Mouse (Mus musculus): Measurements from ENCODE around the gene Spata2. TPM values are rescaled to one million over a fixed set of nuclear protein-coding genes. Genes with fewer than 3 reads are reported as not detected.

Gene Spata2
- polyA plus RNA-seq, 1 experiment from 2014 or later: 15.7 TPM

DNA sequence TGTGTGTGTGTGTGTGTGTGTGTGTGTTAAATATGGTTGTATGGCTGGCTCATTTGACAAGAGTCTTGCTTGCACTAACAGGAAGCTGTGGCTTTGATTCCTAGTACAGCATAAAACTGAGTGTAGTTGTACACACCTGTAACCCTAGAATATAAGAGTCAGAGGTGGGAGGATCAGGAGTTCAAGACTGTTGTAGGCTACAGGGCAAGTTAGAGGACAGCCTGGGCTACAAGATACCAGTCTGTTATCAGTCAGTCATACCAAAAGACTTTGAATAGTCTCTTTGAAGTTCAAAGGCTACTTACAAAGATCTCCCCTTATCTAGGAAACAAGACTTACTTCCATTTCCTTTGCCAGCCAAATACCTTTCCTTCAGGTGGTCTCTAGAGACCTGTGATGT is 41.2 kb upstream of the Spata2 start:
- H3K9ac ChIP-seq: no peak overlapping the region
- H3K4me2 ChIP-seq: no peak overlapping the region
- no peak overlapping the region for H3K4me3 ChIP-seq
- H3K27me3 ChIP-seq: peaks cover 10% of the 10 kb centered on the region; the same call in 1 of the 2 replicates
- H3K9me3 ChIP-seq: no peaks in the 10 kb centered on the region
- H3K4me1 ChIP-seq: peaks cover 14% of the 10 kb centered on the region
- H3K27ac ChIP-seq: no peak overlapping the region
- no peak for ATAC-seq (ENCODE audit: borderline replicate concordance, extremely low read depth, low FRiP score, low TSS enrichment)
- H3K36me3 ChIP-seq: no peaks in the 10 kb centered on the region

DNA sequence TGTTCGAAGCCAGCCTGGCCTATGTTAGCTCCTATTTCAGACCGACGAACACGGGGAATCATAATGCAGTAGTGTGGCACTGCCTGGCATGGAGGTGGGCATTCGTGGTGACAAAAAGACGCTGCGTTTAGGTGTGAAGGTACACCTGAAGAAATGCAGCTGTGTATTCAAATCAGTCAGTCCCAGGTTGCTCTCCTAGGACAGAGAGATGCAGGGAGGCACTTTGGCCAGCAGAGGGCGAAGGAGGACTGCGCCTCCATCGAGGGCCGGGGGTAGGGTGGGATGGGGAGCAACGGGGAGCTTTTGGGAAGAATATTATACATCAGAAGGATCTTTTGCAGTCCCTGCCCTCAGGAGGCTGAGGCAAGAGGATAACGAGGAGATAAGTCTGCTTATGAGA is 39.4 kb upstream of the Spata2 start:
- no peak for ATAC-seq (ENCODE audit: borderline replicate concordance, extremely low read depth, low FRiP score, low TSS enrichment)
- H3K36me3 ChIP-seq: no peaks in the 10 kb centered on the region
- H3K9me3 ChIP-seq: no peaks in the 10 kb centered on the region
- 0 out of 2 replicates have a peak, but pooled peaks cover 2% of the 10 kb centered on the region for H3K4me1 ChIP-seq
- H3K9ac ChIP-seq: no peak overlapping the region
- H3K4me3 ChIP-seq: no peak overlapping the region
- WGBS: 16% methylated on average over 13 of the region's 13 CpGs
- no peak overlapping the region for H3K4me2 ChIP-seq
- peaks cover 7% of the 10 kb centered on the region; the same call in 1 of the 2 replicates for H3K27me3 ChIP-seq
- H3K27ac ChIP-seq: no peak overlapping the region

DNA sequence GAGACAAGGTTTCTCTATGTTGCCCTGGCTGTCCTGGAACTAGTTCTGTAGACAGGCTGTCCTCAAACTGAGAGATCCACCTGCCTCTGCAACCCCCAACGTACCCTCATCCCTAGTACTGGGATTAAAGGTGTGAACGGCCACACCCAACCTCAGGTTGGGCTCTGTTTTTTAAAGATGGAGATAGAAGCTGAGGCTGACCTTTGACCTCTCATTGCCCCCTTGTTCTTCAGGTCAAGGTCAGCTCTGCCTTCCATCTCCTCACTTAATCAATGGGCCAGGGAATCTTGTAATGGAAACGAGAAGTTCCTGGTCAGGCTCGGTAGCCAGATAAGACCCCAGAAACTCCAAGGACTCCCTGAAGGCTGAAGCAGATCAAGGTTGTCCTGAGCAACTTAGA is 37.8 kb upstream of the Spata2 start:
- Histone ChIP-seq H3K27ac (no peak overlapping the region), H3K4me3 (no peak overlapping the region), H3K9me3 (no peaks in the 10 kb centered on the region), H3K4me1 (0 out of 2 replicates have a peak, but pooled peaks cover 2% of the 10 kb centered on the region), H3K9ac (no peak overlapping the region), H3K27me3 (no peaks in the 10 kb centered on the region), H3K36me3 (no peaks in the 10 kb centered on the region), H3K4me2 (no peak overlapping the region)
- ATAC-seq (ENCODE audit: borderline replicate concordance, extremely low read depth, low FRiP score, low TSS enrichment): no peak
- 70% methylated on average over 4 of the region's 4 CpGs for WGBS

DNA sequence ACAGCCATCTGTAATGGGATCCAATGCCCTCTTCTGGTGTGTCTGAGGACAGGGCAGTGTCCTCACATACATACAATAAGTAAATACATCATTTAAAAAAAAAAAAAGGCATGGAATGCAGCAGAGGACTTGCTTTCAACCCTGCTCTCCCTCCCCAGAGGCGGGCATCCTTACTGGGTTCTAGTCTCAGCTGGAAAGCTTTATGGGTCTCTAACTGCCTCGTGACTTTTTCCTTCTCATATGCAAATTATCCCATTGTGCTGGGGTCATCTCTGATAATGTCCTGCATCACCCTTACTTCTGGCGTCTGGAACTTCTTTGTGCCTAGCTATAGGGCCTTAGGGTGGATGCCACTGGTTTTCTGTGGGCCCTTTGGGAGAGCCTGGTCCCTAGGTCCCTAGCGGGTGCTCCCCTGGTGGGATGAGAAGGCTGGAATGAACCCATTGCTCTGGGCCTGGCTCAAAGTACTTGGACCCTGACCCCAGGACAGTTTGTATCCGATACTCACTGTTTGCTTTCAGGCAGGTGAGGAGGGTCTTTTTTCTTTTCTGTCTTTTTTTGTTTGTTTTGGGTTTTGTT is 37.3 kb upstream of the Spata2 start:
- ATAC-seq (ENCODE audit: borderline replicate concordance, extremely low read depth, low FRiP score, low TSS enrichment): no peak
- 58% methylated on average over 5 of the region's 5 CpGs for WGBS
- no peak overlapping the region for H3K4me3 ChIP-seq
- no peaks in the 10 kb centered on the region for H3K27me3 ChIP-seq
- H3K36me3 ChIP-seq: no peaks in the 10 kb centered on the region
- H3K9me3 ChIP-seq: no peaks in the 10 kb centered on the region
- H3K9ac ChIP-seq: no peak overlapping the region
- H3K4me1 ChIP-seq: 0 out of 2 replicates have a peak, but pooled peaks cover 2% of the 10 kb centered on the region
- H3K4me2 ChIP-seq: no peak overlapping the region
- no peak overlapping the region for H3K27ac ChIP-seq

DNA sequence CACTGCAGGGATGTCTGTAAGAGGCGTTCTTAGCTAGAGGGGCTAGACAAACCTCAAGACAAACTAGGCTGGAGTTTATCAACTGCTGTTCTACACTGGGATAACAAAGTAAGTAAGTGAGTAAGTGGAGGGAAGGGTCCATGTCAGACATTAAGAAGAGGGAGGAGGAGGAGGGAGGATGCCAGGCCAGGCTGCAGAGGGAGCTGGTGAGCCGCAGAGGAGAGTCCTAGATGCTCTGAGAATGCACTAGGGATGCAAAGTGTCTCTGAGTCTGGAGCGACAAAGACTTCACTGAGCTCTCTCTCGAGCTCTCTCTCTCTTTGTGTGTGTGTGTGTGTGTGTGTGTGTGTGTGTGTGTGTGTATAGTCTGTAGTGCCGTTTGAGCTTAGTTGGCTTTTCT is 35.6 kb upstream of the Spata2 start:
- no peaks in the 10 kb centered on the region for H3K36me3 ChIP-seq
- ATAC-seq (ENCODE audit: borderline replicate concordance, extremely low read depth, low FRiP score, low TSS enrichment): no peak
- no peaks in the 10 kb centered on the region for H3K9me3 ChIP-seq
- H3K9ac ChIP-seq: no peak overlapping the region
- no peak overlapping the region for H3K4me3 ChIP-seq
- H3K4me1 ChIP-seq: 0 out of 2 replicates have a peak, but pooled peaks cover 2% of the 10 kb centered on the region
- H3K27me3 ChIP-seq: no peaks in the 10 kb centered on the region
- 10% methylated on average over 5 of the region's 5 CpGs for WGBS
- no peak overlapping the region for H3K4me2 ChIP-seq
- no peak overlapping the region for H3K27ac ChIP-seq

DNA sequence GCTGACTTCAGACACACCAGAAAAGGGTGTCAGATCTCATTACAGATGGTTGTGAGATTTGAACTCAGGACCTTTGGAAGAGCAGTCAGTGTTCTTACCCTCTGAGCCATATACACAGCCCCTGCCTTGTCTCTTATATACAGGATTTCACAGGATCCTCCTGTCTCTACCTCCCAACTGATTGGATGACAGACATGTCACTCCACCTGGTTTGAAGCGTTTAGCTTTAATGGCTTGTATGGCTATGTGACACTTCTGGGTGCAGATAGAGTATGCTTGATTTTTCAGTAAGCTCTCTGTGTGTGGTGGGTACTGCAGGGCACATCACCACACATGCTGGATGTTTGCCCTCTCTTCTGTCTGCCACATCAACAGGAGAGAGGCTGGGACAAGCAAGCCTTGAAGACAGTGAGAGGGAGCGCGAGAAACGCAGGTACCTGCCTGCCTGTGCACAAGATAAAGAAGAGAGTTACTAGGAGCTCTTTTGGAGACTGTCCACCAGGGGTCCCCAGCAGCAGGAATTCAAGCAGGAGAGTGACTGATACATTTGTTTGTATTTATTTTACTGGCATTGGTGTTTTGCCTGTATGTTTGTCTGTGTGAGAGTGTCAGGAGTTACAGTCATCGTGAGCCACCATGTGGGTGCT is 27.0 kb upstream of the Spata2 start:
- H3K27me3 ChIP-seq: no peaks in the 10 kb centered on the region
- no peaks in the 10 kb centered on the region for H3K4me1 ChIP-seq
- 70% methylated on average over 5 of the region's 5 CpGs for WGBS
- no peak overlapping the region for H3K4me3 ChIP-seq
- ATAC-seq (ENCODE audit: borderline replicate concordance, extremely low read depth, low FRiP score, low TSS enrichment): no peak
- H3K9me3 ChIP-seq: no peaks in the 10 kb centered on the region
- no peak overlapping the region for H3K9ac ChIP-seq
- H3K27ac ChIP-seq: no peak overlapping the region
- H3K4me2 ChIP-seq: no peak overlapping the region
- H3K36me3 ChIP-seq: peaks cover 36% of the 10 kb centered on the region

DNA sequence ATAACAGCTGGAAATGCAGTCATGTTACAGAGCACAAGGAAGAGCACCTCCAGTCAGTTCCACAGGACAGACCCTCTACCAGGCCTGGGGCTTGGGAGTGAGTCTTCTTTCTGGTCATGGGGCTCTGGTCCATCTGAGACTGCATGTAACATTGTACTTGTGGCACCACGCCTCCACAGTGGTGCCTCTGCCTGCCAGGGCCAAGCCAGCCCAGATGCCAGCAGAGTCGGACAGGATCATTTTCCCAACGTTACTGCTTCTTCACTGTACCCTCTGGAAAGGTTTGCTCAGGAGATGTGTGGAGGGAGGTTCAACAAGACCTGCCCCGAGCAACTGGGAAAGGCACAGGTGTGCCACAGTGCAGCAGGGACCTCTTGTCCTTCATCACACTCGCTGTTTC is 23.0 kb upstream of the Spata2 start:
- WGBS: 86% methylated on average over 5 of the region's 5 CpGs
- H3K27ac ChIP-seq: no peak overlapping the region
- ATAC-seq (ENCODE audit: borderline replicate concordance, extremely low read depth, low FRiP score, low TSS enrichment): no peak

DNA sequence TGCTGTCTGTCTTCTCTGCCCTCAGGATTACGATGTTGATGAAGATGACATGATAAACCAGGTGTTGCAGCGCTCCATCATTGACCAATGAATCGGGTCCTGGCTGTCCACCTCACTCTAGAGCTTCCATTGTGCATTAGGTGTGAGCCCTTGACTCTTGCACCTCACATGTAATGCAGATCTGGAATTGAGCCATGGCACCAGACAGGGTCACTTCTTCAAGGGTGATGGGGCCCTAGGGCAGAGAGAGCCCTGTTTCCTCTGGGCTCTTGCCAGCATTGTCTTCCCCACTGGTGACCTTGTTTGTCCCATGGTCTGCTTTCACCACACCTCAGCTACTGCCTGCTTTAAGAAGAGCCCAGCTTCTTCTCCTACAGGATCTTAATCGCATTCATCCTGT is 22.0 kb upstream of the Spata2 start:
- H3K27me3 ChIP-seq: no peaks in the 10 kb centered on the region
- H3K4me3 ChIP-seq: no peak overlapping the region
- no peaks in the 10 kb centered on the region for H3K9me3 ChIP-seq
- no peak overlapping the region for H3K4me2 ChIP-seq
- H3K36me3 ChIP-seq: peaks cover 87% of the 10 kb centered on the region
- 94% methylated on average over 4 of the region's 4 CpGs for WGBS
- no peak for ATAC-seq (ENCODE audit: borderline replicate concordance, extremely low read depth, low FRiP score, low TSS enrichment)
- H3K9ac ChIP-seq: no peak overlapping the region
- H3K27ac ChIP-seq: no peak overlapping the region
- H3K4me1 ChIP-seq: no peaks in the 10 kb centered on the region

More for the DNA sequence above, 23.0 kb upstream of the Spata2 start:
- H3K36me3 ChIP-seq: peaks cover 76% of the 10 kb centered on the region
- H3K4me2 ChIP-seq: no peak overlapping the region
- H3K4me3 ChIP-seq: no peak overlapping the region
- no peaks in the 10 kb centered on the region for H3K4me1 ChIP-seq
- H3K9me3 ChIP-seq: no peaks in the 10 kb centered on the region
- no peak overlapping the region for H3K9ac ChIP-seq
- H3K27me3 ChIP-seq: no peaks in the 10 kb centered on the region

DNA sequence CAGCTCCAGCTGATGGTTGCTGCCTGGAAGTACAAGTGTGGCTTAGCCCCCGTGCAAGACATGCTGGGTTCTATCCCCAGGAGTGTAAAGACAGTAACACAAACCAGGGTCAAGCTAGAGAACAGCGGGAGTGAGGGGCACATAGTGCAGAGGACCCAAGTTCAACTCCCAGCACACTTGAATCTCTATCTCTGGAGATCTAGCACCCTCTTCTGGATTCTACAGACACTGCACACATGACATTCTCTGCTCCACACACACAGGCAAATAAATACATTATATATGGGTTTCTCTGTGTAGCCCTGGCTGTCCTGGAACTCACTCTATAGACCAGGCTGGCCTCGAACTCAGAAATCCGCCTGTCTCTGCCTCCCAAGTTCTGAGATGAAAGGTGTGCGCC is 20.3 kb upstream of the Spata2 start:
- peaks cover 98% of the 10 kb centered on the region for H3K36me3 ChIP-seq
- no peak overlapping the region for H3K4me3 ChIP-seq
- no peak overlapping the region for H3K27ac ChIP-seq
- no peak for ATAC-seq (ENCODE audit: borderline replicate concordance, extremely low read depth, low FRiP score, low TSS enrichment)
- H3K4me2 ChIP-seq: no peak overlapping the region
- H3K4me1 ChIP-seq: 0 out of 2 replicates have a peak, but pooled peaks cover 2% of the 10 kb centered on the region
- no peaks in the 10 kb centered on the region for H3K9me3 ChIP-seq
- WGBS: 89% methylated on average over 5 of the region's 5 CpGs
- H3K27me3 ChIP-seq: no peaks in the 10 kb centered on the region
- no peak overlapping the region for H3K9ac ChIP-seq

DNA sequence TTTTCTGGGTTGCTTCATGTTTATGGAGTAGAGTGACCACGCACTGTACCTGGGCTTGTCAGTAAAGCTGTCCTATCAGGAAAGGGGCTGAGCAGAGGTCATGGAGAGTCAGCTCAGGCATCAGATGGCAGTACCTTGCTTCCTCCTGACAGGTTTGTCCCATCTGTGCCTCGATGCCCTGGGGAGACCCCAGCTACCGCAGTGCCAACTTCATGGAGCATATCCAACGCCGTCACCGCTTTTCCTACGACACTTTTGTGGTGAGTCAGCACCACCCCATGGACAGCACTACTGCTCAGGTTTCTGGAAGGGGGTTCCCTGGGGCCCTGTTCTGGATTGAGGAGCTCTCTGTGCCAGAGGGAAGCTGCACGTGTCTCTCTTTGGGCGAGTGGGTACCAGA is 19.7 kb upstream of the Spata2 start:
- Histone ChIP-seq H3K27me3 (no peaks in the 10 kb centered on the region), H3K4me1 (peaks cover 6% of the 10 kb centered on the region; the same call in 1 of the 2 replicates), H3K4me3 (no peak overlapping the region), H3K4me2 (no peak overlapping the region), H3K27ac (no peak overlapping the region), H3K36me3 (peaks cover 98% of the 10 kb centered on the region), H3K9me3 (no peaks in the 10 kb centered on the region), H3K9ac (no peak overlapping the region)
- ATAC-seq (ENCODE audit: borderline replicate concordance, extremely low read depth, low FRiP score, low TSS enrichment): no peak
- WGBS: 95% methylated on average over 9 of the region's 9 CpGs

DNA sequence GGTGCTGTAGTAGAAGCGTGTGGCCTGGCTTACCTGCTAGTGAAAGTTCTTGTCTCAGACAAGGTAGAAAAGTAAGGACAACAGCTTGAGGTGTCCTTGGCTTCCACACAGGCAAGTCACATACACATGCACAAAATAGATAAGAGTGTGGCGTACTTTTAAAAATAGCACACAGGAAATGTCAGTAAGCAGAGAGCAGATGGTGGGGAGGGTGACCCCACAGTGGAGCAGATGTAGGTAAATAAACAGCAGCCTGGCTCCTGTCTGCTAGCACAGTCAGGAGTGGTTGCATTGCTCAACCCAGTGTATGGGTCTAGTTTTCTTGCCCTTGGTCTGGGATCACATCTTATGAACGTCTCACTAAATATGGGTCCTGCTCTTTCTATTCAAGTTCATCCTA is 17.8 kb upstream of the Spata2 start:
- 64% methylated on average over 3 of the region's 3 CpGs for WGBS
- no peak overlapping the region for H3K27ac ChIP-seq
- H3K27me3 ChIP-seq: no peaks in the 10 kb centered on the region
- ATAC-seq (ENCODE audit: borderline replicate concordance, extremely low read depth, low FRiP score, low TSS enrichment): no peak
- no peak overlapping the region for H3K9ac ChIP-seq
- no peaks in the 10 kb centered on the region for H3K9me3 ChIP-seq
- H3K36me3 ChIP-seq: peaks cover 84% of the 10 kb centered on the region
- H3K4me1 ChIP-seq: peaks cover 23% of the 10 kb centered on the region
- H3K4me3 ChIP-seq: no peak overlapping the region
- H3K4me2 ChIP-seq: no peak overlapping the region

DNA sequence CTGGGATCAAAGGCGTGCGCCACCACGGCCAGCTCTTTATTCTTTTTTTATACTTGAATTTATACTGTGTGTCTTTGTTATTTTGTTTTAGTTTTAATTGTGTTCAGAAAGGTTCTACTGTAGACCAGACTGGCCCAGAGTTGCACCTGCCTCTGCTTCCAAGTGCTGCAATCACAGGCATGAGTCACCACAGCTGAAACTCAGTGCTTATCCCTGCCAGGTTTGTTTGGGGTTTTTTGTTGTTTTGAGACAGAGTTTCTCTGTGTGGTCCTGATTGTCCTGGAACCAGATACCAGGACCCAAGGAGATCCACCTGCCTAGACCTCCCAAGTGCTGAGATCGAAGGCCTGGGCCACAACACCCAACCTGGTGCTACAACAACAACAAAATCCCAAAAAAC is 15.9 kb upstream of the Spata2 start:
- H3K36me3 ChIP-seq: peaks cover 65% of the 10 kb centered on the region
- WGBS: 90% methylated on average over 4 of the region's 4 CpGs

More for the DNA sequence above, 15.9 kb upstream of the Spata2 start:
- Histone ChIP-seq H3K4me1 (peaks cover 39% of the 10 kb centered on the region), H3K27me3 (no peaks in the 10 kb centered on the region), H3K4me3 (no peak overlapping the region), H3K9me3 (no peaks in the 10 kb centered on the region), H3K9ac (no peak overlapping the region), H3K27ac (no peak overlapping the region), H3K4me2 (no peak overlapping the region)
- no peak for ATAC-seq (ENCODE audit: borderline replicate concordance, extremely low read depth, low FRiP score, low TSS enrichment)

Data from lung, embryonic 15.5 days (tissue).